ENCODE assay signal across 14 mouse cellular contexts in the genomic region with DNA sequence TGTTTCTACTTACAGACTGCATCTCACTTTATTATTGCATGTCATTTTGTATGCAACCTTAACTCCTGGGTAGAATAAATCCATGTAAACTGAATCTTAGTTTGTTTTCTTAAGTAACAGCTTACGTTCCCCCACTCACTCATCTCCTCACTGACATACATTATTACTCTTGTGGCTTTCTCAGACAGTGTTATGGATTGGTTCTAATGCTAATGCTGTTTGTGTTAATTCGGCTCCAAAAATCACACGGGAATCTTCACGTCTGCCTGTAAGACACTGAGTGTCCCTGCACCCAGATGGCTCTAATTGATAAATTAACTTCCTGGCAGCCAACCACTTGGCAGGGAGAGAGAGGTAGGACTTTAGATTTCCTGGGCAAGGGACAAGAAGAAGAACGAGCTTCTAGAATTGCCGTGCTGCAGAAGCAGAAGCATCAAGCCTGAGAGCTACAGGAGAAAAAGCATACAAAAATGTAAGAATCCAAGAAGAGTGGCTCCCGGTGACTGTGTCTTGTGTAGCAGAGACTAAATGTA.
DNase-seq lines count a peak whose midpoint lies in the region; ATAC-seq and TF ChIP-seq lines count a peak whose summit lies in the region.
"Had no signal": no experiment of that assay in that cellular context is flagged by ENCODE, and none has a peak within 500 bp of the region (broad histone marks: within the 10 kb centered on the region; RNA-seq: fewer than 3 reads in every experiment).

No protein-coding gene starts in this region.

- no peak overlapping the region for H3K4me3 ChIP-seq in left cerebral cortex, adult 2 months
- H3K4me3 ChIP-seq in thymus, adult 2 months (ENCODE audit: control insufficient read depth, insufficient read depth, low read length) = no peak overlapping the region
- H3K4me3 ChIP-seq: heart, adult 2 months had no signal

- no peak for TF ChIP-seq CTCF in left cerebral cortex, adult 2 months (IDR thresholded peaks at IDR 0.05)
- no peak for TF ChIP-seq CTCF in thymus, adult 2 months (IDR thresholded peaks at IDR 0.05; ENCODE audit: borderline replicate concordance, control insufficient read depth, extremely low read depth, insufficient read depth, low read length, poor library complexity)

- TF ChIP-seq POLR2A in thymus, adult 2 months (IDR thresholded peaks at IDR 0.05; ENCODE audit: control insufficient read depth, extremely low read depth, insufficient read depth, low read length, poor library complexity) = no peak

- no peak for ATAC-seq in erythroblast, adult 5-6 weeks (replicated peaks; ENCODE audit: low FRiP score, poor library complexity, severe bottlenecking)
- ATAC-seq: CD4-positive, CD25-positive, alpha-beta regulatory T cell, adult 4 months; liver, postnatal 0 days had no signal

- intact Hi-C loops in left cerebral cortex, adult 2 months (cut with DNase I) = no loop called here
- intact Hi-C loops in left cerebral cortex, postnatal 36 days (cut with DNase I) = no loop called here

- DNase-seq in frontal cortex, postnatal 36 days (ENCODE audit: low spot score in 2 of 2) = peak; percentile 9 to 27
- no peak for DNase-seq in frontal cortex, postnatal 25 days (ENCODE audit: low spot score in 2 of 2)
- no peak for DNase-seq in left cerebral cortex, adult 2 months (ENCODE audit: extremely low spot score in 1 of 2, low spot score in 2 of 2)
- no peak for DNase-seq in left cerebral cortex, postnatal 36 days (ENCODE audit: low spot score in 2 of 2)
- peak; percentile 72 for DNase-seq in adipocyte (ENCODE audit: low spot score)
- DNase-seq in cerebellum, adult 9-10 months = peak; percentile 20
- DNase-seq in thymus, adult 2 months = no peak
- DNase-seq: adrenal gland, postnatal 25 days; heart, adult 2 months; heart, postnatal 4 days; liver, postnatal 0 days; thymus, postnatal 36 days had no signal

- 74% methylated on average over 7 of the region's 7 CpGs for WGBS in thymus, adult 2 months

- H3K4me1 ChIP-seq in thymus, adult 2 months (replicated peaks; ENCODE audit: control insufficient read depth, insufficient read depth, low read length) = no peaks in the 10 kb centered on the region

- H3K27me3 ChIP-seq in thymus, adult 2 months (ENCODE audit: control insufficient read depth, insufficient read depth, low read length) = no peaks in the 10 kb centered on the region

- H3K36me3 ChIP-seq in thymus, adult 2 months (ENCODE audit: control insufficient read depth, insufficient read depth, low read length) = no peaks in the 10 kb centered on the region

- H3K27ac ChIP-seq in left cerebral cortex, adult 2 months = peak overlapping the region; percentile 33; the same call in 1 of the 2 replicates
- H3K27ac ChIP-seq in thymus, adult 2 months (ENCODE audit: control insufficient read depth, insufficient read depth, low read length) = no peak overlapping the region
- H3K27ac ChIP-seq: heart, adult 2 months had no signal

Comparison
In these comparisons a context has a peak if more than half of its experiments do, and no peak if none do; other contexts are left out.
1. DNase-seq: peak in frontal cortex, postnatal 36 days (2 of 2), adipocyte (single experiment) and cerebellum, adult 9-10 months (single experiment); none in frontal cortex, postnatal 25 days (0 of 2), left cerebral cortex, adult 2 months (0 of 2), left cerebral cortex, postnatal 36 days (0 of 2) and thymus, adult 2 months (single experiment).